Mouse (Mus musculus): ENCODE data around the gene Dll1. TPM values are rescaled to one million over a fixed set of nuclear protein-coding genes. Genes with fewer than 3 reads are reported as not detected.

Dll1 gene
- total RNA-seq, 2 experiments from 2014 or later: not detected

GRCm38 (mm10) chr17:15337906-15338305 is 38.8 kb downstream of the Dll1 start:
- ATAC-seq (replicated peaks; ENCODE audit: poor library complexity): no peak

GRCm38 (mm10) chr17:15329740-15330318 is 46.8 kb downstream of the Dll1 start:
- ATAC-seq (replicated peaks; ENCODE audit: poor library complexity): no peak

GRCm38 (mm10) chr17:15327106-15327505 is 49.6 kb downstream of the Dll1 start:
- ATAC-seq (replicated peaks; ENCODE audit: poor library complexity): peak; percentile 64

GRCm38 (mm10) chr17:15325976-15326842 is 50.5 kb downstream of the Dll1 start:
- ATAC-seq (replicated peaks; ENCODE audit: poor library complexity): no peak

GRCm38 (mm10) chr17:15323191-15323834 is 53.4 kb downstream of the Dll1 start:
- ATAC-seq (replicated peaks; ENCODE audit: poor library complexity): 0 out of 2 replicates have a peak, but pooled peaks have one; percentile 24

Other genes with a start within 250 kb of the Dll1 start
- 9.7 and 13.1 TPM in 2 replicates for gene Fam120b, start 19.3 kb upstream of the Dll1 start, total RNA-seq (2015)
- 12.2 and 13.4 TPM in 2 replicates for gene Fam120b, start 19.3 kb upstream of the Dll1 start, total RNA-seq (2017)
- 151 and 162 TPM in 2 replicates for gene Psmb1, start 122.9 kb upstream of the Dll1 start, total RNA-seq (2015)
- gene Psmb1, start 122.9 kb upstream of the Dll1 start, total RNA-seq (2017): 167 and 190 TPM in 2 replicates
- 83.4 and 106 TPM in 2 replicates for gene Tbp, start 123.0 kb upstream of the Dll1 start, total RNA-seq (2015)
- gene Tbp, start 123.0 kb upstream of the Dll1 start, total RNA-seq (2017): 43.5 and 58.8 TPM in 2 replicates
- 61.5 and 79.9 TPM in 2 replicates for gene Pdcd2, start 150.4 kb upstream of the Dll1 start, total RNA-seq (2015)
- gene Pdcd2, start 150.4 kb upstream of the Dll1 start, total RNA-seq (2017): 93.2 and 126 TPM in 2 replicates
- 2.1 and 3.2 TPM in 2 replicates for gene Prdm9, start 187.5 kb upstream of the Dll1 start, total RNA-seq (2015)
- 1.3 and 5.2 TPM in 2 replicates for gene Prdm9, start 187.5 kb upstream of the Dll1 start, total RNA-seq (2017)

Data from megakaryocyte progenitor cell, adult 5-6 weeks (primary cell).